Mouse (Mus musculus): ENCODE data around the gene Tspan31. TPM values are rescaled to one million over a fixed set of nuclear protein-coding genes. Genes with fewer than 3 reads are reported as not detected.

The Tspan31 gene
- total and polyA plus RNA-seq, 3 experiments = 79.9 to 148 (median 85.9) TPM

GRCm38 (mm10) chr10:127092742-127093141, 22.7 kb upstream of the Tspan31 start:
- Histone ChIP-seq H3K4me1 (ENCODE audit: control insufficient read depth in 1 of 2, insufficient read depth in 2 of 2) (peaks cover 0 to 6% of the 10 kb centered on the region in 2 experiments; a peak in 2 of 4 replicates), H3K27me3 (replicated peaks) (no peaks in the 10 kb centered on the region), H3K4me3 (replicated peaks in 1 of 3; ENCODE audit: low read depth in 2 of 3, low read length in 2 of 3, poor library complexity in 1 of 3) (no peak overlapping the region), H3K36me3 (replicated peaks in 1 of 2; ENCODE audit: control insufficient read depth in 1 of 2, insufficient read depth in 1 of 2, low read length in 1 of 2) (peaks cover 74 to 97% of the 10 kb centered on the region in 2 experiments), H3K4me2 (ENCODE audit: insufficient read depth, low read depth, poor library complexity, severe bottlenecking) (no peak overlapping the region), H3K9ac (ENCODE audit: insufficient read depth, low read depth) (no peak overlapping the region), H3K27ac (ENCODE audit: insufficient read depth, low read depth) (no peak overlapping the region), H3K9me3 (replicated peaks; ENCODE audit: low read length) (peaks cover 11% of the 10 kb centered on the region), H3K79me2 (replicated peaks; ENCODE audit: control insufficient read depth, extremely low read depth, insufficient read depth, poor library complexity, severe bottlenecking) (no peaks in the 10 kb centered on the region)
- DNase-seq (ENCODE audit: extremely low read depth) = no peak
- dilution Hi-C loops (cut with MboI; ENCODE audit: extremely low pct_ligation_motif_present, extremely low pct_unique_long_range_greater_than_20kb, low sequenced_read_pairs) = no loop called here
- in situ Hi-C loops (cut with MboI; ENCODE audit: low pct_ligation_motif_present, low pct_unique_long_range_greater_than_20kb, low sequenced_read_pairs) = no loop called here
- TF ChIP-seq ZNF384 (IDR thresholded peaks at IDR 0.05; ENCODE audit: low read depth, low read length) = no peak
- no peak for TF ChIP-seq TBP (conservative IDR thresholded peaks at IDR 0.05; ENCODE audit: low read depth, low read length)
- TF ChIP-seq IRF4 (IDR thresholded peaks at IDR 0.05; ENCODE audit: low read depth, low read length) = no peak
- no peak for TF ChIP-seq USF2 (conservative IDR thresholded peaks at IDR 0.05; ENCODE audit: low read depth, low read length)
- TF ChIP-seq EP300 (IDR thresholded peaks at IDR 0.05; ENCODE audit: low read length) = no peak
- TF ChIP-seq CTCF (conservative IDR thresholded peaks at IDR 0.05 in 1 of 2, IDR thresholded peaks at IDR 0.05 in 1 of 2; ENCODE audit: low read depth in 2 of 2, low read length in 2 of 2) = no peak
- TF ChIP-seq TCF12 (IDR thresholded peaks at IDR 0.05; ENCODE audit: low read depth, low read length) = no peak
- no peak for TF ChIP-seq ELF1 (IDR thresholded peaks at IDR 0.05; ENCODE audit: low read depth, low read length)
- TF ChIP-seq RAD21 (IDR thresholded peaks at IDR 0.05; ENCODE audit: low read depth, low read length) = no peak
- TF ChIP-seq JUN (IDR thresholded peaks at IDR 0.05; ENCODE audit: insufficient read depth, low read depth, low read length) = no peak
- no peak for TF ChIP-seq ZKSCAN1 (IDR thresholded peaks at IDR 0.05; ENCODE audit: borderline replicate concordance, low read depth, low read length)
- TF ChIP-seq JUND (conservative IDR thresholded peaks at IDR 0.05; ENCODE audit: low read depth, low read length) = no peak
- TF ChIP-seq MEF2A (IDR thresholded peaks at IDR 0.05; ENCODE audit: borderline replicate concordance, low read depth, low read length) = no peak
- no peak for TF ChIP-seq ZC3H11A (IDR thresholded peaks at IDR 0.05; ENCODE audit: low read depth, low read length)
- no peak for TF ChIP-seq ETS1 (conservative IDR thresholded peaks at IDR 0.05; ENCODE audit: low read depth, low read length)
- TF ChIP-seq CHD1 (IDR thresholded peaks at IDR 0.05; ENCODE audit: low read depth, low read length) = no peak
- TF ChIP-seq RCOR1 (conservative IDR thresholded peaks at IDR 0.05; ENCODE audit: low read depth, low read length) = no peak
- TF ChIP-seq BHLHE40 (IDR thresholded peaks at IDR 0.05; ENCODE audit: low read depth, low read length) = no peak
- TF ChIP-seq ZMIZ1 (IDR thresholded peaks at IDR 0.05; ENCODE audit: low read depth, low read length) = no peak
- no peak for TF ChIP-seq MAX (IDR thresholded peaks at IDR 0.05; ENCODE audit: low read length)

Data from CH12.LX (cell line).